Mouse (Mus musculus) ES-Bruce4 (cell line): Measurements from ENCODE around the gene Aloxe3. TPM values are rescaled to one million over a fixed set of nuclear protein-coding genes. Genes with fewer than 3 reads are reported as not detected.

Source experiments
- H3K27ac ChIP-seq: 2 replicates; pipeline ENCODE4 v1.5.1; 2012; ENCODE audit warnings: low read length, inconsistent platforms; ENCODE audit not compliant: insufficient read depth
- H3K27me3 ChIP-seq: 2 replicates; pipeline ENCODE4 v1.6.1; 2012; ENCODE audit warnings: mild to moderate bottlenecking, low read length, inconsistent platforms; ENCODE audit not compliant: control insufficient read depth, poor library complexity, insufficient read depth, severe bottlenecking
- H3K36me3 ChIP-seq: 2 replicates; pipeline ENCODE4 v1.6.1; 2012; ENCODE audit warnings: inconsistent platforms, mild to moderate bottlenecking, low read length, moderate library complexity; ENCODE audit not compliant: control insufficient read depth, poor library complexity, insufficient read depth, severe bottlenecking
- H3K4me1 ChIP-seq: one replicate; pipeline ENCODE4 v1.8.1; 2011; ENCODE audit warnings: low read length; ENCODE audit not compliant: control insufficient read depth, insufficient read depth
- H3K4me3 ChIP-seq: 2 replicates; pipeline ENCODE4 v1.5.1; 2011; ENCODE audit warnings: low read depth, mild to moderate bottlenecking, low read length
- H3K9ac ChIP-seq: 2 replicates; pipeline ENCODE4 v1.6.1; 2012; ENCODE audit warnings: low read depth, mild to moderate bottlenecking, inconsistent platforms; ENCODE audit not compliant: poor library complexity, severe bottlenecking
- H3K9me3 ChIP-seq: replicated peaks from 2 replicates; pipeline ENCODE4 v1.6.1; 2012; ENCODE audit warnings: mild to moderate bottlenecking, low read length, inconsistent platforms; ENCODE audit not compliant: control insufficient read depth, poor library complexity, insufficient read depth, severe bottlenecking
- CTCF ChIP-seq: IDR thresholded peaks from one replicate; pipeline ENCODE4 v1.8.1; 2011; ENCODE audit warnings: low read depth, low read length
- EP300 ChIP-seq: IDR thresholded peaks from 2 replicates; pipeline ENCODE4 v1.6.1; 2011; ENCODE audit warnings: low read depth, low read length; ENCODE audit not compliant: insufficient read depth
- POLR2A ChIP-seq: IDR thresholded peaks from one replicate; pipeline ENCODE4 v1.8.1; 2011; ENCODE audit warnings: low read length; ENCODE audit not compliant: insufficient read depth
- polyA plus RNA-seq: library from polyadenylated mRNA; stranded (reverse); fragments of >200 nt; gene quantifications from 2 replicates; pipeline ENCODE4 v1.2.4, GENCODE M21; 2011; ENCODE audit warnings: low read depth; ENCODE audit not compliant: missing spikeins, insufficient read depth, insufficient read length

Aloxe3 gene
- polyA plus RNA-seq, 1 experiment = 2.0 TPM

- Histone ChIP-seq H3K9me3 (no peaks in the 10 kb centered on the region), H3K27me3 (no peaks in the 10 kb centered on the region), H3K4me1 (peaks cover 4% of the 10 kb centered on the region), H3K27ac (no peak overlapping the region), H3K4me3 (no peak overlapping the region), H3K36me3 (peaks cover 11% of the 10 kb centered on the region), H3K9ac (no peak overlapping the region)
- no peak for TF ChIP-seq EP300
- no peak for TF ChIP-seq POLR2A
- TF ChIP-seq CTCF = no peak
These were observed 18.0 kb upstream of the Aloxe3 start for GRCm38 (mm10) chr11:69107676-69108075.

- no peak for TF ChIP-seq POLR2A
- no peak for TF ChIP-seq CTCF
- TF ChIP-seq EP300 = no peak
- Histone ChIP-seq H3K27me3 (no peaks in the 10 kb centered on the region), H3K4me3 (no peak overlapping the region), H3K4me1 (peaks cover 4% of the 10 kb centered on the region), H3K36me3 (peaks cover 8% of the 10 kb centered on the region; the same call in 1 of the 2 replicates), H3K9ac (no peak overlapping the region), H3K9me3 (no peaks in the 10 kb centered on the region), H3K27ac (no peak overlapping the region)
These were observed 17.5 kb upstream of the Aloxe3 start for GRCm38 (mm10) chr11:69108223-69108622.

- H3K4me3 ChIP-seq = no peak overlapping the region
These were observed 16.4 kb upstream of the Aloxe3 start for GRCm38 (mm10) chr11:69109032-69109900.

DNA sequence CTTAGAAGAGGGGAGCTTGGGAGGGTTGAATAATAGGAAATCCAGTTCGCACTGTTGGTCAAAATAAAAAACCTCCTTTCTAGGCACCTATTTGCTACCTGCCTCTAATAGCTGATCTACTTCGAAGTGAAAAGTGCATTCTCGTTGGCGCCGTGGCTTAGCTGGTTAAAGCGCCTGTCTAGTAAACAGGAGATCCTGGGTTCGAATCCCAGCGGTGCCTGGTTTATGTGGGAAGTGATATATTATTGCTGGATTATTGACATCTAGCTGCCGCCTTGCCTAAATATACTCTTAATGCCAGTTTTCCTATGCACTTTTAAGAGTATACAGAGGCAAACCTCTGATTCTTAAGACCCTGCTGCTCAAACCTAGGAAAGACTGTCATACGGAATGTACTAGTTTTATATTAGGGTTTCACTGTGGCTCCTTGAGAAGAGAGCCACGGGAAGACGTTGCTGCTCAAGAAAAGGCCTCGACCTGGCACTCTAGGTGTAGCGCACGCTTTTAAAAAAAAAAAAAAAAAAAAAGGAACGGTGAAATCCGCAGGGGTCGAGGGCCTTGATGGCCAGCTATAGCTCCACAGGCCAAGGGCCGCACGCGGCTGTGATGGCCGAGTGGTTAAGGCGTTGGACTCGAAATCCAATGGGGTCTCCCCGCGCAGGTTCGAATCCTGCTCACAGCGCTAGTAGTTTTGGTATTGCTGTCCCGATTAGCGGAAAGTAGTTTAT lies 15.2 kb upstream of the Aloxe3 start:
- H3K9ac ChIP-seq = peak overlapping the region; percentile 39
- H3K9me3 ChIP-seq = no peaks in the 10 kb centered on the region
- no peaks in the 10 kb centered on the region for H3K27me3 ChIP-seq
- no peaks in the 10 kb centered on the region; the same call in 1 of the 2 replicates for H3K36me3 ChIP-seq
- no peak overlapping the region for H3K27ac ChIP-seq
- H3K4me1 ChIP-seq = peaks cover 4% of the 10 kb centered on the region
- TF ChIP-seq CTCF (no peak), EP300 (0 out of 2 replicates have a peak, but pooled peaks have one; percentile 20), POLR2A (no peak)
- peak overlapping the region; percentile 84 for H3K4me3 ChIP-seq

More at GRCm38 (mm10) chr11:69109032-69109900, 16.4 kb upstream of the Aloxe3 start:
- Histone ChIP-seq H3K4me1 (peaks cover 4% of the 10 kb centered on the region), H3K27me3 (no peaks in the 10 kb centered on the region), H3K9me3 (no peaks in the 10 kb centered on the region), H3K36me3 (peaks cover 2% of the 10 kb centered on the region; the same call in 1 of the 2 replicates), H3K9ac (peak overlapping the region; percentile 30), H3K27ac (no peak overlapping the region)
- no peak for TF ChIP-seq CTCF
- no peak for TF ChIP-seq EP300

- peak overlapping the region; percentile 84 for H3K4me3 ChIP-seq
- H3K9ac ChIP-seq = peak overlapping the region; percentile 39; the same call in 1 of the 2 replicates
- peaks cover 4% of the 10 kb centered on the region for H3K4me1 ChIP-seq
- no peaks in the 10 kb centered on the region for H3K36me3 ChIP-seq
- no peak overlapping the region for H3K27ac ChIP-seq
- no peaks in the 10 kb centered on the region for H3K27me3 ChIP-seq
- no peaks in the 10 kb centered on the region for H3K9me3 ChIP-seq
- TF ChIP-seq EP300 = no peak
- no peak for TF ChIP-seq POLR2A
- no peak for TF ChIP-seq CTCF
These were observed 14.5 kb upstream of the Aloxe3 start for GRCm38 (mm10) chr11:69111051-69111810.
